Mouse (Mus musculus) heart, embryonic 10.5 days (tissue): ENCODE measurements around the gene St7l. TPM values are rescaled to one million over a fixed set of nuclear protein-coding genes. Genes with fewer than 3 reads are reported as not detected.
A peak's percentile ranks its signal among the peaks of the same experiment; 100 is the strongest.

ENCODE experiments used
- DNase-seq: peaks from one replicate; pipeline ENCODE4 v3.0.0-alpha.2; 2017; ENCODE audit warnings: low spot score
- H3K27ac ChIP-seq: fragments of 300-500 bp; sonication (generic); 2 replicates; pipeline ENCODE4 v1.5.1; 2016; ENCODE audit warnings: mild to moderate bottlenecking
- H3K27me3 ChIP-seq: fragments of 300-500 bp; sonication (generic); 2 replicates; pipeline ENCODE4 v1.6.1; 2016; ENCODE audit warnings: mild to moderate bottlenecking; ENCODE audit not compliant: poor library complexity, insufficient read depth, severe bottlenecking
- H3K36me3 ChIP-seq: fragments of 300-500 bp; sonication (generic); 2 replicates; pipeline ENCODE4 v1.6.1; 2016; ENCODE audit warnings: mild to moderate bottlenecking, moderate library complexity
- H3K4me1 ChIP-seq: fragments of 300-500 bp; sonication (generic); 2 replicates; pipeline ENCODE4 v1.6.1; 2016; ENCODE audit warnings: mild to moderate bottlenecking
- H3K4me3 ChIP-seq: fragments of 300-500 bp; sonication (generic); 2 replicates; pipeline ENCODE4 v1.5.1; 2016; ENCODE audit warnings: mild to moderate bottlenecking, moderate library complexity
- H3K9me3 ChIP-seq: fragments of 300-500 bp; sonication (generic); 2 replicates; pipeline ENCODE4 v1.6.1; 2016; ENCODE audit warnings: mild to moderate bottlenecking, moderate library complexity
- WGBS: fragments of 180-500 bp; shearing (Covaris S2); methylation state at CpG from one replicate; pipeline ENCODE4 v1.1.7; 2016; 5-methylcytosine and 5-hydroxymethylcytosine counted together
- polyA plus RNA-seq: library from polyadenylated mRNA; unstranded; fragments of >200 nt; fragmentation: Nextera tagmentation; extraction: Ambion mirVana; gene quantifications from 2 replicates; pipeline ENCODE4 v1.2.1, GENCODE M21; 2016

Gene St7l
- polyA plus RNA-seq, 1 experiment from 2014 or later, result 32.2 TPM

- DNase-seq, result peak; percentile 62
- WGBS, result 4% methylated on average over 19 of the region's 19 CpGs
- peaks cover 70% of the 10 kb centered on the region for H3K27me3 ChIP-seq
- 0 out of 2 replicates have a peak overlapping the region, but pooled peaks have one; percentile 81 for H3K27ac ChIP-seq
- H3K4me3 ChIP-seq, result peak overlapping the region; percentile 68
- H3K9me3 ChIP-seq, result no peaks in the 10 kb centered on the region
- H3K4me1 ChIP-seq, result peaks cover 64% of the 10 kb centered on the region
- H3K36me3 ChIP-seq, result peaks cover 7% of the 10 kb centered on the region
Observed at GRCm38 (mm10) chr3:104960026-104961000, 96.5 kb downstream of the St7l start.

DNA sequence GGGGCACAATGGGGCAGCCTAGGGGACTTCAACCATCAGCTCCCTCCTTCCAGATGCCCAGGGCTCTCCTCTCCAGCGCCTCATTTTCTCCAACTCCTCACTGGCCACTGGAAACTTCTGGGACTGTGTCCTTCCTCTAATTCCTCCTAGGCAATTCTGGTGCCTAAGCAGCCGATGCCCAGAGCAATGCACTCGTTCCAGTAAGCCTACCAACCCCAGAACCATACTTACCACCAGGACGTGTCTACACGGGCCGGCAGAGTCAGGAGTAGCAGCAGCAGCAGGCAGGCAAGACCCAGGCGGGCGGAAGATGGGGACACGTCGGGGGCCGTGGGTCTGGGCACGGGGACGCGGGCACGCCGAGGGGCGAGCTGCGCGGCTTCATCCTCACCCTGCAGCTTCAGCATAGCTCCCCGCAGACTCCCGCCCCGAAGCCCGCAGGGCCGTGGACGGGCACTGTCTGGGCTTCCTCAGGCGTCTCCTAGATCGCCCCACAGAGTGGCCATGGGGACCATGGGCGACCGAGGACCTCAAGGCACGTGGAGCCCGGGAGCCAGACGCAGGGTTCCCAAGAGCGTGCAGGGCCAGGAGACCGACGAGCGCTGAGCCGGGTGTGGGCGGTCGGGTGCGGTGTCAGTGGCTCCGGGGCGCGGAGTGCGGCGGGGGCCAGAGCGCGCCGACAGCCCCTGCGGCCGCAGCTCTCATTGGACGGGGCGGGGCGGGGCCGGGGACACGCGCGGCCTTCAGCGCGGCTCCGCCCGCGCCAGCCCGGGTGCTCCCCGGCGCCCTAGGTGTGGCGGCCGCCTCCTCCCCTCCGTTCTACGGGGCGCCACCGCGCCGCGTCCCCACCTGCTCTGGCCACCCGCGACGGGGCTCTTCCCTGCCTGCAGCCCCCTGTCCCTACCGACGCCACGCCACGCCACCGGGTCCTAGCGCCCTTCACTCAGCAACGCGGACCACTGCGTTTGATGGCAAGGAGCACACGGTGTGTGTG is 97.6 kb downstream of the St7l start, which contains the start of gene Wnt2b:
Gene Wnt2b (minus strand): TSS at position 856 of the 994 bp plus-strand sequence.
- DNase-seq, result peak; percentile 77
- peaks cover 80% of the 10 kb centered on the region for H3K27me3 ChIP-seq

GRCm38 (mm10) chr3:104962141-104962611 is 98.4 kb downstream of the St7l start:
- peak overlapping the region; percentile 68 for H3K4me3 ChIP-seq
- H3K4me1 ChIP-seq, result peaks cover 72% of the 10 kb centered on the region
- 1% methylated on average over 31 of the region's 31 CpGs for WGBS
- DNase-seq, result peak; percentile 77
- no peaks in the 10 kb centered on the region for H3K9me3 ChIP-seq
- H3K36me3 ChIP-seq, result no peaks in the 10 kb centered on the region
- peak overlapping the region; percentile 81 for H3K27ac ChIP-seq
- peaks cover 80% of the 10 kb centered on the region for H3K27me3 ChIP-seq

More for the DNA sequence above, 97.6 kb downstream of the St7l start, which contains the start of gene Wnt2b:
- Histone ChIP-seq H3K4me3 (peak within 1 kb of the TSS; percentile 68), H3K36me3 (peaks cover 4% of the 10 kb centered on the region; the same call in 1 of the 2 replicates), H3K4me1 (peaks cover 71% of the 10 kb centered on the region), H3K9me3 (no peaks in the 10 kb centered on the region), H3K27ac (peak within 1 kb of the TSS; percentile 81)
- WGBS, result under 1% methylated on average over 86 of the region's 87 CpGs

- peak; percentile 72 for DNase-seq
- Histone ChIP-seq H3K4me1 (peaks cover 78% of the 10 kb centered on the region), H3K27me3 (peaks cover 80% of the 10 kb centered on the region), H3K4me3 (peak overlapping the region; percentile 68), H3K9me3 (no peaks in the 10 kb centered on the region), H3K36me3 (no peaks in the 10 kb centered on the region), H3K27ac (no peak overlapping the region)
- 3% methylated on average over 5 of the region's 5 CpGs for WGBS
Observed at GRCm38 (mm10) chr3:104962866-104963265, 99.1 kb downstream of the St7l start.

GRCm38 (mm10) chr3:104963331-104964276 is 99.8 kb downstream of the St7l start:
- peak overlapping the region; percentile 19; the same call in 1 of the 2 replicates for H3K4me3 ChIP-seq
- peak overlapping the region; percentile 11; the same call in 1 of the 2 replicates for H3K27ac ChIP-seq
- 17% methylated on average over 13 of the region's 13 CpGs for WGBS
- peak; percentile 75 for DNase-seq
- peaks cover 77% of the 10 kb centered on the region for H3K27me3 ChIP-seq
- H3K9me3 ChIP-seq, result no peaks in the 10 kb centered on the region
- H3K4me1 ChIP-seq, result peaks cover 78% of the 10 kb centered on the region
- H3K36me3 ChIP-seq, result no peaks in the 10 kb centered on the region

- DNase-seq, result peak; percentile 70
- no peaks in the 10 kb centered on the region for H3K36me3 ChIP-seq
- H3K4me1 ChIP-seq, result peaks cover 80% of the 10 kb centered on the region
- H3K4me3 ChIP-seq, result no peak overlapping the region
- peaks cover 60% of the 10 kb centered on the region for H3K27me3 ChIP-seq
- H3K27ac ChIP-seq, result peak overlapping the region; percentile 63
- 55% methylated on average over 8 of the region's 8 CpGs for WGBS
- no peaks in the 10 kb centered on the region for H3K9me3 ChIP-seq
Observed at GRCm38 (mm10) chr3:104965070-104965855, 101.5 kb downstream of the St7l start.

- Histone ChIP-seq H3K4me1 (peaks cover 72% of the 10 kb centered on the region), H3K36me3 (no peaks in the 10 kb centered on the region), H3K4me3 (no peak overlapping the region), H3K9me3 (no peaks in the 10 kb centered on the region), H3K27ac (no peak overlapping the region), H3K27me3 (peaks cover 52% of the 10 kb centered on the region)
- WGBS, result 64% methylated on average over 7 of the region's 7 CpGs
- DNase-seq, result peak; percentile 72
Observed at GRCm38 (mm10) chr3:104965991-104966554, 102.3 kb downstream of the St7l start.

GRCm38 (mm10) chr3:104967548-104968300 is 103.9 kb downstream of the St7l start:
- peak overlapping the region; percentile 67 for H3K4me3 ChIP-seq
- H3K4me1 ChIP-seq, result peaks cover 55% of the 10 kb centered on the region
- no peaks in the 10 kb centered on the region for H3K36me3 ChIP-seq
- H3K27ac ChIP-seq, result peak overlapping the region; percentile 89
- H3K9me3 ChIP-seq, result no peaks in the 10 kb centered on the region
- WGBS, result 1% methylated on average over 49 of the region's 49 CpGs
- peak; percentile 93 for DNase-seq
- H3K27me3 ChIP-seq, result peaks cover 36% of the 10 kb centered on the region
